Mouse (Mus musculus): Measurements from ENCODE around the gene Kcne1.

GRCm38 (mm10) chr16:92398574-92399118 is 39.4 kb upstream of the Kcne1 start:
- TF ChIP-seq POLR2A (IDR thresholded peaks at IDR 0.05; ENCODE audit: borderline replicate concordance, extremely low read depth, insufficient read depth, insufficient read length, poor library complexity, severe bottlenecking) (no peak), CTCF (IDR thresholded peaks at IDR 0.05; ENCODE audit: borderline replicate concordance, extremely low read depth, insufficient read depth, insufficient read length) (no peak)
